Mouse (Mus musculus) heart, adult 2 months (tissue): ENCODE results near the gene Cdkn1c.

Experiments used
- CTCF ChIP-seq: fragments of 200-600 bp; IDR thresholded peaks from 2 replicates; pipeline ENCODE4 v1.8.1; 2022; ENCODE audit warnings: antibody characterized with exemption, mild to moderate bottlenecking, moderate library complexity
- POLR2A ChIP-seq: fragments of 200-500 bp; IDR thresholded peaks from 2 replicates; pipeline ENCODE4 v1.6.1; 2011; ENCODE audit warnings: mild to moderate bottlenecking, low read depth, low read length, control low read depth; ENCODE audit not compliant: insufficient read depth

GRCm38 (mm10) chr7:143428142-143428813 is 32.6 kb downstream of the Cdkn1c start:
- TF ChIP-seq POLR2A (no peak), CTCF (no peak)
